20 mouse cellular contexts compared by ENCODE assay signal in genomic region chr5:148165111-148165510, GRCm38 (mm10).
"Had no signal": no experiment of that assay in that cellular context is flagged by ENCODE, and none has a peak within 500 bp of the region (broad histone marks: within the 10 kb centered on the region; RNA-seq: fewer than 3 reads in every experiment).

No protein-coding gene starts in this region.

- ATAC-seq: forebrain, embryonic 13.5 days; forebrain, embryonic 14.5 days; forebrain, embryonic 15.5 days; forebrain, embryonic 16.5 days; forebrain, postnatal 0 days had no signal

- DNase-seq: cerebellum, adult 8-10 months; cerebellum, adult 9-10 months; cerebellum, adult 9-11 months; cerebellum, postnatal 10 days; cerebellum, postnatal 14 days; cerebellum, postnatal 25 days; cerebellum, postnatal 36 days; embryo, embryonic 11 days; forebrain, postnatal 0 days; gastrocnemius, adult 2 months; gastrocnemius, postnatal 10 days; gastrocnemius, postnatal 14 days; gastrocnemius, postnatal 25 days; gastrocnemius, postnatal 36 days; heart, adult 18-20 months; heart, adult 2 months had no signal
